Mouse (Mus musculus) CH12.LX (cell line): Measurements from ENCODE around the gene Tnrc6b. TPM values are rescaled to one million over a fixed set of nuclear protein-coding genes. Genes with fewer than 3 reads are reported as not detected.

Experiments used
- DNase-seq: peaks from one replicate; pipeline ENCODE4 v3.0.0-alpha.2; 2013; ENCODE audit errors: extremely low read depth
- H3K27ac ChIP-seq: 2 replicates; pipeline ENCODE4 v1.5.1; 2012; ENCODE audit warnings: low read depth, mild to moderate bottlenecking, control low read depth, moderate library complexity; ENCODE audit not compliant: insufficient read depth
- H3K27me3 ChIP-seq: replicated peaks from 2 replicates; pipeline ENCODE3; 2012; ENCODE audit warnings: inconsistent platforms
- H3K36me3 ChIP-seq, 2 experiments: replicated peaks in 1 of 2; 2 replicates each; pipeline versions ENCODE3 to v1.6.1; 2012; ENCODE audit warnings: inconsistent platforms in 1 of 2, low read length in 1 of 2, mild to moderate bottlenecking in 1 of 2, mixed read lengths in 1 of 2, moderate library complexity in 1 of 2; ENCODE audit not compliant: control insufficient read depth in 1 of 2, insufficient read depth in 1 of 2
- H3K4me1 ChIP-seq, 2 experiments: 2 replicates each; pipeline ENCODE4 v1.6.1; 2012; ENCODE audit warnings: inconsistent platforms in 1 of 2, moderate library complexity in 1 of 2; ENCODE audit not compliant: insufficient read depth in 2 of 2, control insufficient read depth in 1 of 2
- H3K4me2 ChIP-seq: 2 replicates; pipeline ENCODE4 v1.6.1; 2012; ENCODE audit warnings: low read depth, mild to moderate bottlenecking, control low read depth; ENCODE audit not compliant: poor library complexity, insufficient read depth, severe bottlenecking
- H3K4me3 ChIP-seq, 3 experiments: fragments of 150-350 bp in 1 of 3; sonication (generic) in 1 of 3; replicated peaks in 1 of 3; 2 replicates each; pipeline versions ENCODE3 to v1.5.1; 2011 to 2012; ENCODE audit warnings: low read depth in 2 of 3, low read length in 2 of 3, mild to moderate bottlenecking in 2 of 3, moderate library complexity in 2 of 3, control low read depth in 1 of 3, improper control_type of control experiment in 1 of 3, inconsistent platforms in 1 of 3, mixed read lengths in 1 of 3; ENCODE audit not compliant: poor library complexity in 1 of 3
- H3K79me2 ChIP-seq: replicated peaks from 2 replicates; pipeline ENCODE4 v1.6.1; 2012; ENCODE audit warnings: mild to moderate bottlenecking, moderate library complexity; ENCODE audit not compliant: control insufficient read depth, poor library complexity, insufficient read depth, severe bottlenecking; ENCODE audit errors: extremely low read depth
- H3K9ac ChIP-seq: 2 replicates; pipeline ENCODE4 v1.6.1; 2012; ENCODE audit warnings: low read depth, mild to moderate bottlenecking, control low read depth, moderate library complexity; ENCODE audit not compliant: insufficient read depth
- H3K9me3 ChIP-seq: replicated peaks from 2 replicates; pipeline ENCODE3; 2012; ENCODE audit warnings: low read length, inconsistent platforms, mixed read lengths
- EP300 ChIP-seq: IDR thresholded peaks from 2 replicates; pipeline ENCODE4 v1.6.1; 2011; ENCODE audit warnings: low read length, improper control_type of control experiment
- HCFC1 ChIP-seq: IDR thresholded peaks from 2 replicates; pipeline ENCODE4 v1.6.1; 2012; ENCODE audit warnings: low read depth, mild to moderate bottlenecking, inconsistent platforms, low read length, improper control_type of control experiment
- KAT2A ChIP-seq: IDR thresholded peaks from 2 replicates; pipeline ENCODE4 v1.6.1; 2012; ENCODE audit warnings: low read length, improper control_type of control experiment, inconsistent platforms; ENCODE audit not compliant: insufficient replicate concordance
- MAZ ChIP-seq: IDR thresholded peaks from 2 replicates; pipeline ENCODE4 v1.6.1; 2012; ENCODE audit warnings: low read depth, mild to moderate bottlenecking, inconsistent platforms, low read length, improper control_type of control experiment, moderate library complexity
- MYC ChIP-seq: IDR thresholded peaks from 2 replicates; pipeline ENCODE4 v1.6.1; 2011; ENCODE audit warnings: low read depth, mild to moderate bottlenecking, improper control_type of control experiment, low read length
- NELFE ChIP-seq: IDR thresholded peaks from 2 replicates; pipeline ENCODE4 v1.6.1; 2011; ENCODE audit warnings: low read depth, low read length, improper control_type of control experiment
- POLR2AphosphoS2 ChIP-seq: IDR thresholded peaks from 2 replicates; pipeline ENCODE4 v1.6.1; 2011; ENCODE audit warnings: low read depth, low read length, improper control_type of control experiment
- USF2 ChIP-seq: conservative IDR thresholded peaks from 2 replicates; pipeline ENCODE4 v1.6.1; 2011; ENCODE audit warnings: low read depth, low read length, improper control_type of control experiment
- ZC3H11A ChIP-seq: IDR thresholded peaks from 2 replicates; pipeline ENCODE4 v1.6.1; 2012; ENCODE audit warnings: low read depth, mild to moderate bottlenecking, inconsistent platforms, low read length, improper control_type of control experiment
- dilution Hi-C: fragments of 300-500 bp; cut with MboI; formaldehyde crosslinking; loops from 2 replicates; pipeline ENCODE4 v1.14.3; 2020; ENCODE audit warnings: low sequenced_read_pairs; ENCODE audit not compliant: extremely low pct_unique_long_range_greater_than_20kb, extremely low pct_ligation_motif_present
- in situ Hi-C: fragments of 300-500 bp; cut with MboI; formaldehyde crosslinking; loops from 3 replicates; pipeline ENCODE4 v1.14.3; 2019; ENCODE audit warnings: low sequenced_read_pairs, low pct_ligation_motif_present, low pct_unique_long_range_greater_than_20kb, mixed read lengths
- polyA plus RNA-seq: library from polyadenylated mRNA; unstranded; fragments of >175 nt; gene quantifications from 2 replicates; pipeline ENCODE4 v1.2.1, GENCODE M21; 2012; ENCODE audit warnings: low read depth; ENCODE audit not compliant: insufficient read length
- total RNA-seq, 2 experiments: library from RNA; depleted of rRNA; stranded (reverse); fragments of 300-350 nt in 1 of 2; fragments of >200 nt in 1 of 2; gene quantifications; 2 replicates each; pipeline ENCODE4 v1.2.3; 2012 to 2014

Tnrc6b gene
- total and polyA plus RNA-seq, 3 experiments = 6.0 to 17.1 (median 16.1) TPM

DNA sequence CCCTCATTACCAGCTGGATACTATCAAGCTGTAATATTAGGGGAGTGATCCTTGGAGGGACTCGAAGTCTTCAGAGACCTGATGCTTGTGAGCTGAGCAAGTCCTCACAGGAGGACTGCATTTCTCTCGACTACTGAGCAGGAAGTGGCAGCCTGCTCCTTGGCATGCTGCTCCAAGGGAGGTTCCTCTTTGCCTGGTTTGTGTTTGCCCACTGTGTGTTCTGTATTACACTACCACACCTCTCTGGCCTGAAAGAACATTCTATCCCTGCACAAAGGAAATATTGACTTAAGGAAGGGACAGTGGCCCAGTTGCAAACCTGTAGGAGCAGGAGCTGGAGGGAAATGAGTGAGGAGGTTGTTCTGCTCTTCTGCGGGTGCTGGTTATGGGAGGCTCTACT is 278.6 kb downstream of the Tnrc6b start:
- Histone ChIP-seq H3K27me3 (no peaks in the 10 kb centered on the region), H3K4me1 (peaks cover 2 to 13% of the 10 kb centered on the region in 2 experiments; a peak in 1 of 4 replicates), H3K79me2 (no peaks in the 10 kb centered on the region), H3K27ac (no peak overlapping the region), H3K9me3 (no peaks in the 10 kb centered on the region), H3K9ac (no peak overlapping the region), H3K36me3 (peaks cover 0 to 8% of the 10 kb centered on the region in 2 experiments), H3K4me3 (no peak overlapping the region), H3K4me2 (no peak overlapping the region)
- in situ Hi-C loops = no loop called here
- DNase-seq = no peak
- dilution Hi-C loops = no loop called here
- no peak for TF ChIP-seq NELFE
- no peak for TF ChIP-seq ZC3H11A
- no peak for TF ChIP-seq POLR2AphosphoS2
- TF ChIP-seq MAZ = no peak
- no peak for TF ChIP-seq KAT2A
- no peak for TF ChIP-seq USF2
- no peak for TF ChIP-seq MYC
- no peak for TF ChIP-seq EP300
- no peak for TF ChIP-seq HCFC1

Other genes starting within 250 kb of the Tnrc6b start
- gene Enthd1, start 146.2 kb upstream of the Tnrc6b start, total RNA-seq (2012; rRNA removed) = not detected in 2 replicates
- not detected in 2 replicates for gene Enthd1, start 146.2 kb upstream of the Tnrc6b start, total RNA-seq (2014; rRNA removed)
- gene Enthd1, start 146.2 kb upstream of the Tnrc6b start, polyA plus RNA-seq = not detected in 2 replicates
- gene Grap2, start 138.7 kb upstream of the Tnrc6b start, total RNA-seq (2012; rRNA removed) = 1.5 TPM in 2 replicates
- 5.0 and 6.3 TPM in 2 replicates for gene Grap2, start 138.7 kb upstream of the Tnrc6b start, total RNA-seq (2014; rRNA removed)
- gene Grap2, start 138.7 kb upstream of the Tnrc6b start, polyA plus RNA-seq = 5.8 and 6.2 TPM in 2 replicates
- gene Fam83f, start 39.5 kb upstream of the Tnrc6b start, total RNA-seq (2012; rRNA removed) = 0.04 and 0.08 TPM in 2 replicates
- 0.16 and 0.27 TPM in 2 replicates for gene Fam83f, start 39.5 kb upstream of the Tnrc6b start, total RNA-seq (2014; rRNA removed)
- gene Fam83f, start 39.5 kb upstream of the Tnrc6b start, polyA plus RNA-seq = 0.19 and 0.20 TPM in 2 replicates
- gene Adsl, start 237.2 kb downstream of the Tnrc6b start, total RNA-seq (2012; rRNA removed) = 226 and 274 TPM in 2 replicates
- gene Adsl, start 237.2 kb downstream of the Tnrc6b start, total RNA-seq (2014; rRNA removed) = 341 and 356 TPM in 2 replicates
- gene Adsl, start 237.2 kb downstream of the Tnrc6b start, polyA plus RNA-seq = 276 and 286 TPM in 2 replicates